28 mouse cellular contexts compared by ENCODE assay signal in the genomic region with DNA sequence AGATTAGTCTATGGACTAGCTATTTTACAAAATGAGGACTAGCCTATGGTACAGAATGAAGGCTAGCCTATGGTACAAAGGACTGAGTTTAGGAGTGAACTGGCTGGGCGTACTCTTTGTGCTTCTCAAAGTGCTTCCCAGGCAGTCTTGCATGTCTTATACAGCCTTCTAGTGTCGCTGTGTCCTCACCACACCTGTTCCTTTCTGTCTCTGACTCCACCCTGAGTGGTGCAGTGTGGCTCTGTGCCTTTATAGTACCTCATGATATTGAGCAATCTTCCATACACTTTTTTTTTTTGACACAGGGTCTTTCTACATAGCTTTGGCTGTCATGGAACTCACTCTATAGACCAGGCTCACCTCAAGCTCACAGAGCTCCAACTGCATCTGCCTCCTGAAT. TPM values are rescaled to one million over a fixed set of nuclear protein-coding genes. Genes with fewer than 3 reads are reported as not detected.
A peak's percentile ranks its signal among the peaks of the same experiment; 100 is the strongest.
DNase-seq lines count a peak whose midpoint lies in the region; ATAC-seq lines count a peak whose summit lies in the region.
"Had no signal": no experiment of that assay in that cellular context is flagged by ENCODE, and none has a peak within 500 bp of the region (broad histone marks: within the 10 kb centered on the region; RNA-seq: fewer than 3 reads in every experiment).

No protein-coding gene starts in this region.

- H3K9me3 ChIP-seq in midbrain, embryonic 11.5 days (ENCODE audit: control insufficient read depth, low read length), result no peaks in the 10 kb centered on the region
- H3K9me3 ChIP-seq in midbrain, embryonic 16.5 days (replicated peaks; ENCODE audit: control insufficient read depth, low read length, poor library complexity, severe bottlenecking), result no peaks in the 10 kb centered on the region
- no peaks in the 10 kb centered on the region for H3K9me3 ChIP-seq in intestine, embryonic 15.5 days
- no peaks in the 10 kb centered on the region for H3K9me3 ChIP-seq in forebrain, embryonic 12.5 days
- no peaks in the 10 kb centered on the region for H3K9me3 ChIP-seq in limb, embryonic 10.5 days (replicated peaks)
- H3K9me3 ChIP-seq: forebrain, embryonic 10.5 days; forebrain, embryonic 15.5 days; G1E; hindbrain, embryonic 12.5 days; hindbrain, embryonic 15.5 days had no signal

- no peak overlapping the region for H3K9ac ChIP-seq in midbrain, embryonic 11.5 days (ENCODE audit: low read length)
- H3K9ac ChIP-seq in midbrain, embryonic 16.5 days (ENCODE audit: low read depth, low read length), result no peak overlapping the region
- no peak overlapping the region for H3K9ac ChIP-seq in intestine, embryonic 15.5 days
- H3K9ac ChIP-seq in forebrain, embryonic 12.5 days, result no peak overlapping the region
- H3K9ac ChIP-seq: forebrain, embryonic 15.5 days; hindbrain, embryonic 12.5 days; hindbrain, embryonic 15.5 days had no signal

- DNase-seq in midbrain, embryonic 11.5 days (ENCODE audit: low spot score, missing footprints), result peak; percentile 14
- DNase-seq in cerebellum, postnatal 10 days, result no peak
- no peak for DNase-seq in limb, embryonic 10.5 days (ENCODE audit: low spot score)
- DNase-seq: adrenal gland, postnatal 10 days; adrenal gland, postnatal 36 days; cerebellum, adult 11 months; cerebellum, adult 2 months; cerebellum, adult 9-11 months; cerebellum, postnatal 36 days; embryo, embryonic 11 days; gastrocnemius, postnatal 10 days; gastrocnemius, postnatal 36 days; heart, adult 11 months had no signal

- H3K27ac ChIP-seq in midbrain, embryonic 11.5 days (ENCODE audit: low read depth, low read length), result no peak overlapping the region
- no peak overlapping the region for H3K27ac ChIP-seq in midbrain, embryonic 16.5 days (ENCODE audit: low read length)
- no peak overlapping the region for H3K27ac ChIP-seq in intestine, embryonic 15.5 days
- H3K27ac ChIP-seq in forebrain, embryonic 12.5 days, result no peak overlapping the region
- H3K27ac ChIP-seq in limb, embryonic 10.5 days, result no peak overlapping the region
- H3K27ac ChIP-seq: forebrain, embryonic 10.5 days; forebrain, embryonic 15.5 days; hindbrain, embryonic 12.5 days; hindbrain, embryonic 15.5 days had no signal

- H3K4me1 ChIP-seq in midbrain, embryonic 11.5 days (ENCODE audit: control insufficient read depth, insufficient read depth, low read length), result no peaks in the 10 kb centered on the region
- H3K4me1 ChIP-seq in midbrain, embryonic 16.5 days (ENCODE audit: control insufficient read depth, insufficient read depth, low read length), result no peaks in the 10 kb centered on the region
- H3K4me1 ChIP-seq in intestine, embryonic 15.5 days (replicated peaks), result 0 out of 2 replicates have a peak, but pooled peaks cover 6% of the 10 kb centered on the region
- peaks cover 7% of the 10 kb centered on the region; the same call in 1 of the 2 replicates for H3K4me1 ChIP-seq in forebrain, embryonic 12.5 days
- H3K4me1 ChIP-seq in limb, embryonic 10.5 days, result peaks cover 11% of the 10 kb centered on the region
- H3K4me1 ChIP-seq: forebrain, embryonic 15.5 days; hindbrain, embryonic 12.5 days; hindbrain, embryonic 15.5 days had no signal

- no peak overlapping the region for H3K4me2 ChIP-seq in midbrain, embryonic 11.5 days
- no peak overlapping the region for H3K4me2 ChIP-seq in midbrain, embryonic 16.5 days (ENCODE audit: low read length)
- no peak overlapping the region for H3K4me2 ChIP-seq in intestine, embryonic 15.5 days (replicated peaks)
- H3K4me2 ChIP-seq in forebrain, embryonic 12.5 days, result no peak overlapping the region
- H3K4me2 ChIP-seq: forebrain, embryonic 15.5 days; heart, embryonic 11.5 days; hindbrain, embryonic 12.5 days; hindbrain, embryonic 15.5 days had no signal

- no peaks in the 10 kb centered on the region for H3K27me3 ChIP-seq in midbrain, embryonic 11.5 days (ENCODE audit: control insufficient read depth, insufficient read depth, low read length)
- H3K27me3 ChIP-seq in midbrain, embryonic 16.5 days (ENCODE audit: control insufficient read depth, insufficient read depth, low read depth, low read length), result no peaks in the 10 kb centered on the region
- H3K27me3 ChIP-seq in intestine, embryonic 15.5 days (replicated peaks), result no peaks in the 10 kb centered on the region
- no peaks in the 10 kb centered on the region for H3K27me3 ChIP-seq in forebrain, embryonic 12.5 days
- H3K27me3 ChIP-seq in limb, embryonic 10.5 days (ENCODE audit: low read depth, poor library complexity, severe bottlenecking), result no peaks in the 10 kb centered on the region
- H3K27me3 ChIP-seq: forebrain, embryonic 15.5 days; hindbrain, embryonic 12.5 days; hindbrain, embryonic 15.5 days; Patski had no signal

- H3K4me3 ChIP-seq in midbrain, embryonic 11.5 days (ENCODE audit: low read depth, low read length), result no peak overlapping the region
- no peak overlapping the region for H3K4me3 ChIP-seq in midbrain, embryonic 16.5 days (ENCODE audit: low read depth, low read length)
- no peak overlapping the region for H3K4me3 ChIP-seq in intestine, embryonic 15.5 days (replicated peaks)
- no peak overlapping the region for H3K4me3 ChIP-seq in forebrain, embryonic 12.5 days (replicated peaks)
- no peak overlapping the region for H3K4me3 ChIP-seq in limb, embryonic 10.5 days
- H3K4me3 ChIP-seq: forebrain, embryonic 10.5 days; forebrain, embryonic 15.5 days; hindbrain, embryonic 12.5 days; hindbrain, embryonic 15.5 days had no signal

- H3K36me3 ChIP-seq in midbrain, embryonic 11.5 days (ENCODE audit: control insufficient read depth, insufficient read depth, low read length), result no peaks in the 10 kb centered on the region
- H3K36me3 ChIP-seq in midbrain, embryonic 16.5 days (ENCODE audit: control insufficient read depth, insufficient read depth, low read length), result no peaks in the 10 kb centered on the region
- no peaks in the 10 kb centered on the region for H3K36me3 ChIP-seq in intestine, embryonic 15.5 days
- no peaks in the 10 kb centered on the region for H3K36me3 ChIP-seq in forebrain, embryonic 12.5 days (replicated peaks)
- no peaks in the 10 kb centered on the region for H3K36me3 ChIP-seq in limb, embryonic 10.5 days
- H3K36me3 ChIP-seq: forebrain, embryonic 10.5 days; forebrain, embryonic 15.5 days; hindbrain, embryonic 12.5 days; hindbrain, embryonic 15.5 days had no signal

- WGBS in midbrain, embryonic 11.5 days, result 96% methylated on average over 2 of the region's 2 CpGs
- WGBS in midbrain, embryonic 16.5 days, result 93% methylated on average over 2 of the region's 2 CpGs
- 92% methylated on average over 2 of the region's 2 CpGs for WGBS in intestine, embryonic 15.5 days
- WGBS in forebrain, embryonic 12.5 days, result 88% methylated on average over 2 of the region's 2 CpGs
- 91% methylated on average over 2 of the region's 2 CpGs for WGBS in limb, embryonic 10.5 days

- ATAC-seq in midbrain, embryonic 11.5 days (ENCODE audit: low FRiP score), result no peak
- no peak for ATAC-seq in midbrain, embryonic 16.5 days
- ATAC-seq in intestine, embryonic 15.5 days, result peak; percentile 66
- ATAC-seq in megakaryocyte, adult 5-6 weeks (ENCODE audit: poor library complexity, severe bottlenecking), result peak; percentile 7
- ATAC-seq in forebrain, embryonic 12.5 days (ENCODE audit: low FRiP score), result no peak
- ATAC-seq: forebrain, embryonic 15.5 days; Patski had no signal

RNA-seq across cellular contexts. Expression of a gene that starts 4.8 kb away (rescaled TPM):
- polyA plus RNA-seq in midbrain, embryonic 11.5 days (2014; fragmentation: Nextera tagmentation; extraction: Ambion mirVana), result not detected in 2 replicates
- polyA plus RNA-seq in midbrain, embryonic 16.5 days (2015; fragmentation: Nextera tagmentation; extraction: Ambion mirVana), result 0.08 and 0.19 TPM in 2 replicates
- 0.20 and 0.26 TPM in 2 replicates for polyA plus RNA-seq in intestine, embryonic 15.5 days (2015; fragmentation: Nextera tagmentation; extraction: Ambion mirVana)
- 26.6 and 34.4 TPM in 2 replicates for total RNA-seq in megakaryocyte, adult 5-6 weeks (2015)
- total RNA-seq in megakaryocyte, adult 5-6 weeks (2017), result 31.9 and 39.2 TPM in 2 replicates
- polyA plus RNA-seq in forebrain, embryonic 12.5 days (2016; fragmentation: Nextera tagmentation; extraction: Ambion mirVana), result not detected in 2 replicates
- polyA plus RNA-seq in limb, embryonic 10.5 days (2016; fragmentation: Nextera tagmentation; extraction: Ambion mirVana), result not detected in 2 replicates
- total RNA-seq: gastrocnemius, adult 18-20 months; gastrocnemius, postnatal 10 days; gastrocnemius, postnatal 36 days; heart, postnatal 25 days had no signal
- polyA plus RNA-seq: embryonic facial prominence, embryonic 11.5 days; forebrain, embryonic 10.5 days; forebrain, embryonic 15.5 days; heart, embryonic 14.5 days; hindbrain, embryonic 12.5 days; hindbrain, embryonic 15.5 days; Patski had no signal

RNA-seq across cellular contexts. Expression of a gene that starts 13.4 kb away (rescaled TPM):
- 2.5 and 2.7 TPM in 2 replicates for polyA plus RNA-seq in midbrain, embryonic 11.5 days (2014; fragmentation: Nextera tagmentation; extraction: Ambion mirVana)
- polyA plus RNA-seq in midbrain, embryonic 16.5 days (2015; fragmentation: Nextera tagmentation; extraction: Ambion mirVana), result 2.9 and 4.2 TPM in 2 replicates
- 3.1 and 4.5 TPM in 2 replicates for polyA plus RNA-seq in intestine, embryonic 15.5 days (2015; fragmentation: Nextera tagmentation; extraction: Ambion mirVana)
- total RNA-seq in megakaryocyte, adult 5-6 weeks (2015), result 1.2 and 1.3 TPM in 2 replicates
- 1.1 and 2.3 TPM in 2 replicates for total RNA-seq in megakaryocyte, adult 5-6 weeks (2017)
- 1.8 and 2.2 TPM in 2 replicates for polyA plus RNA-seq in forebrain, embryonic 12.5 days (2016; fragmentation: Nextera tagmentation; extraction: Ambion mirVana)
- 1.8 and 2.1 TPM in 2 replicates for polyA plus RNA-seq in limb, embryonic 10.5 days (2016; fragmentation: Nextera tagmentation; extraction: Ambion mirVana)

RNA-seq across cellular contexts. Expression of a gene that starts 25.9 kb away (rescaled TPM):
- polyA plus RNA-seq in midbrain, embryonic 11.5 days (2014; fragmentation: Nextera tagmentation; extraction: Ambion mirVana), result not detected in 2 replicates
- polyA plus RNA-seq in midbrain, embryonic 16.5 days (2015; fragmentation: Nextera tagmentation; extraction: Ambion mirVana), result 0.06 TPM in 1 of 2 replicates, not detected in the other
- polyA plus RNA-seq in intestine, embryonic 15.5 days (2015; fragmentation: Nextera tagmentation; extraction: Ambion mirVana), result 0.62 and 0.92 TPM in 2 replicates
- total RNA-seq in megakaryocyte, adult 5-6 weeks (2015), result 0.18 and 0.31 TPM in 2 replicates
- total RNA-seq in megakaryocyte, adult 5-6 weeks (2017), result 1.1 and 6.7 TPM in 2 replicates
- polyA plus RNA-seq in forebrain, embryonic 12.5 days (2016; fragmentation: Nextera tagmentation; extraction: Ambion mirVana), result 0.06 TPM in 1 of 2 replicates, not detected in the other
- polyA plus RNA-seq in limb, embryonic 10.5 days (2016; fragmentation: Nextera tagmentation; extraction: Ambion mirVana), result 0.05 and 0.06 TPM in 2 replicates
- polyA plus RNA-seq: forebrain, embryonic 15.5 days; hindbrain, embryonic 12.5 days had no signal

RNA-seq across cellular contexts. Expression of a gene that starts 44.8 kb away (rescaled TPM):
- 14.6 and 17.3 TPM in 2 replicates for polyA plus RNA-seq in midbrain, embryonic 11.5 days (2014; fragmentation: Nextera tagmentation; extraction: Ambion mirVana)
- polyA plus RNA-seq in midbrain, embryonic 16.5 days (2015; fragmentation: Nextera tagmentation; extraction: Ambion mirVana), result 33.6 and 34.8 TPM in 2 replicates
- polyA plus RNA-seq in intestine, embryonic 15.5 days (2015; fragmentation: Nextera tagmentation; extraction: Ambion mirVana), result 32.3 and 32.4 TPM in 2 replicates
- total RNA-seq in megakaryocyte, adult 5-6 weeks (2015), result 2.5 and 3.8 TPM in 2 replicates
- 5.5 and 8.3 TPM in 2 replicates for total RNA-seq in megakaryocyte, adult 5-6 weeks (2017)
- 22.3 and 26.7 TPM in 2 replicates for polyA plus RNA-seq in forebrain, embryonic 12.5 days (2016; fragmentation: Nextera tagmentation; extraction: Ambion mirVana)
- polyA plus RNA-seq in limb, embryonic 10.5 days (2016; fragmentation: Nextera tagmentation; extraction: Ambion mirVana), result 27.4 and 37.4 TPM in 2 replicates

Comparison
In these comparisons a context has a peak if more than half of its experiments do, and no peak if none do; other contexts are left out.
1. ATAC-seq: peak in intestine, embryonic 15.5 days (single experiment) and megakaryocyte, adult 5-6 weeks (single experiment); none in midbrain, embryonic 11.5 days (single experiment), midbrain, embryonic 16.5 days (single experiment) and forebrain, embryonic 12.5 days (single experiment).